Mouse (Mus musculus): ENCODE measurements around the gene Prkd1. TPM values are rescaled to one million over a fixed set of nuclear protein-coding genes. Genes with fewer than 3 reads are reported as not detected.
A peak's percentile ranks its signal among the peaks of the same experiment; 100 is the strongest.

The Prkd1 gene
- total and polyA plus RNA-seq, 2 experiments from 2014 or later = 2.0 to 5.3 TPM

- no peak overlapping the region for H3K4me3 ChIP-seq (ENCODE audit: low read length)
- no peaks in the 10 kb centered on the region for H3K36me3 ChIP-seq (ENCODE audit: insufficient read depth, low read length)
- no peak overlapping the region for H3K27ac ChIP-seq
- no peak overlapping the region for H3K9ac ChIP-seq (replicated peaks; ENCODE audit: low read length)
- ATAC-seq = no peak
- no peak for DNase-seq (ENCODE audit: low spot score)
- H3K4me2 ChIP-seq (ENCODE audit: low read depth, low read length) = no peak overlapping the region
- WGBS = 83% methylated on average over 5 of the region's 5 CpGs
- H3K27me3 ChIP-seq (ENCODE audit: insufficient read depth, low read length) = no peaks in the 10 kb centered on the region
- no peaks in the 10 kb centered on the region for H3K9me3 ChIP-seq (ENCODE audit: low read length)
- no peak for TF ChIP-seq CTCF (IDR thresholded peaks at IDR 0.05; ENCODE audit: low read depth)
- H3K4me1 ChIP-seq (ENCODE audit: insufficient read depth, low read length) = peaks cover 2% of the 10 kb centered on the region; the same call in 1 of the 2 replicates
Measured at GRCm38 (mm10) chr12:50540793-50541192, 108.1 kb downstream of the Prkd1 start.

GRCm38 (mm10) chr12:50538296-50538965 is 110.5 kb downstream of the Prkd1 start:
- no peak for DNase-seq (ENCODE audit: low spot score)
- H3K4me2 ChIP-seq (ENCODE audit: low read depth, low read length) = no peak overlapping the region
- WGBS = 73% methylated on average over 3 of the region's 3 CpGs

GRCm38 (mm10) chr12:50537761-50538160 is 111.1 kb downstream of the Prkd1 start:
- H3K36me3 ChIP-seq (ENCODE audit: insufficient read depth, low read length) = no peaks in the 10 kb centered on the region
- no peak overlapping the region for H3K4me2 ChIP-seq (ENCODE audit: low read depth, low read length)
- H3K27ac ChIP-seq = no peak overlapping the region
- H3K4me1 ChIP-seq (ENCODE audit: insufficient read depth, low read length) = no peaks in the 10 kb centered on the region
- no peak for TF ChIP-seq CTCF (IDR thresholded peaks at IDR 0.05; ENCODE audit: low read depth)
- DNase-seq (ENCODE audit: low spot score) = no peak
- H3K9me3 ChIP-seq (ENCODE audit: low read length) = no peaks in the 10 kb centered on the region
- no peaks in the 10 kb centered on the region for H3K27me3 ChIP-seq (ENCODE audit: insufficient read depth, low read length)
- no peak overlapping the region for H3K9ac ChIP-seq (replicated peaks; ENCODE audit: low read length)
- no peak overlapping the region for H3K4me3 ChIP-seq (ENCODE audit: low read length)
- WGBS = 84% methylated on average over 2 of the region's 2 CpGs
- ATAC-seq = no peak

More at GRCm38 (mm10) chr12:50538296-50538965, 110.5 kb downstream of the Prkd1 start:
- no peak overlapping the region for H3K9ac ChIP-seq (replicated peaks; ENCODE audit: low read length)
- no peak for ATAC-seq
- no peaks in the 10 kb centered on the region for H3K36me3 ChIP-seq (ENCODE audit: insufficient read depth, low read length)
- H3K27ac ChIP-seq = no peak overlapping the region
- H3K4me1 ChIP-seq (ENCODE audit: insufficient read depth, low read length) = no peaks in the 10 kb centered on the region
- H3K4me3 ChIP-seq (ENCODE audit: low read length) = no peak overlapping the region
- no peaks in the 10 kb centered on the region for H3K9me3 ChIP-seq (ENCODE audit: low read length)
- no peaks in the 10 kb centered on the region for H3K27me3 ChIP-seq (ENCODE audit: insufficient read depth, low read length)
- TF ChIP-seq CTCF (IDR thresholded peaks at IDR 0.05; ENCODE audit: low read depth) = no peak

DNA sequence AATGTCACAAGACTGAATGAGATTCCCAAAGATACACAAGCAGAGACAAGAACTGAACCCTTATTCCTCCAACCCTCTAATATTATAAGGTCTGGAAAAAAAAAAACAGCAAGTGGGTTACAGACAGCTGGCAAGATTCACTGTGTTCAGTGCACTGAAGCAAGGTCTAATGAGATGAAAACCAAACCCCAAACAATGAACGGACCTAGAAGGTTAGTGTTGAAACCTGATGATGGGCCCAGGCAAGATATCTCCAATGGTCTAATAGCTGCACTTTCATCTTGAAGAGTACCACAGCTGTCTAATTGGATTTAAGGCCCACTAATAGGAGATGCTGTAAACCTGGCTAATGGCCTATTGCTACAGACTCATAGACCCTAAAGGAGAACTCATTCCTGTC is 111.9 kb downstream of the Prkd1 start:
- no peak for DNase-seq (ENCODE audit: low spot score)
- Histone ChIP-seq H3K27me3 (ENCODE audit: insufficient read depth, low read length) (no peaks in the 10 kb centered on the region), H3K27ac (no peak overlapping the region), H3K36me3 (ENCODE audit: insufficient read depth, low read length) (no peaks in the 10 kb centered on the region), H3K4me1 (ENCODE audit: insufficient read depth, low read length) (no peaks in the 10 kb centered on the region), H3K4me2 (ENCODE audit: low read depth, low read length) (no peak overlapping the region), H3K9me3 (ENCODE audit: low read length) (no peaks in the 10 kb centered on the region), H3K4me3 (ENCODE audit: low read length) (no peak overlapping the region), H3K9ac (replicated peaks; ENCODE audit: low read length) (no peak overlapping the region)
- no peak for TF ChIP-seq CTCF (IDR thresholded peaks at IDR 0.05; ENCODE audit: low read depth)
- 47% methylated on average over 1 of the region's 1 CpGs for WGBS
- ATAC-seq = no peak

GRCm38 (mm10) chr12:50528633-50529032 is 120.3 kb downstream of the Prkd1 start:
- Histone ChIP-seq H3K4me2 (ENCODE audit: low read depth, low read length) (no peak overlapping the region), H3K27me3 (ENCODE audit: insufficient read depth, low read length) (no peaks in the 10 kb centered on the region), H3K4me1 (ENCODE audit: insufficient read depth, low read length) (no peaks in the 10 kb centered on the region), H3K36me3 (ENCODE audit: insufficient read depth, low read length) (no peaks in the 10 kb centered on the region), H3K9ac (replicated peaks; ENCODE audit: low read length) (no peak overlapping the region), H3K27ac (no peak overlapping the region), H3K4me3 (ENCODE audit: low read length) (no peak overlapping the region), H3K9me3 (ENCODE audit: low read length) (no peaks in the 10 kb centered on the region)
- ATAC-seq (no peak), DNase-seq (ENCODE audit: low spot score) (no peak)
- no peak for TF ChIP-seq CTCF (IDR thresholded peaks at IDR 0.05; ENCODE audit: low read depth)
- WGBS = 95% methylated on average over 1 of the region's 1 CpGs

- H3K27me3 ChIP-seq (ENCODE audit: insufficient read depth, low read length) = no peaks in the 10 kb centered on the region
- no peak for ATAC-seq
- WGBS = 82% methylated on average over 2 of the region's 2 CpGs
Measured at GRCm38 (mm10) chr12:50524061-50524460, 124.8 kb downstream of the Prkd1 start.

GRCm38 (mm10) chr12:50514526-50514925 is 134.4 kb downstream of the Prkd1 start:
- H3K4me1 ChIP-seq (ENCODE audit: insufficient read depth, low read length) = no peaks in the 10 kb centered on the region
- no peaks in the 10 kb centered on the region for H3K9me3 ChIP-seq (ENCODE audit: low read length)
- DNase-seq (ENCODE audit: low spot score) (peak; percentile 15), ATAC-seq (no peak)
- no peak for TF ChIP-seq CTCF (IDR thresholded peaks at IDR 0.05; ENCODE audit: low read depth)
- no peaks in the 10 kb centered on the region for H3K27me3 ChIP-seq (ENCODE audit: insufficient read depth, low read length)
- no peak overlapping the region for H3K4me3 ChIP-seq (ENCODE audit: low read length)
- no peak overlapping the region for H3K9ac ChIP-seq (replicated peaks; ENCODE audit: low read length)
- WGBS = 42% methylated on average over 2 of the region's 2 CpGs
- H3K4me2 ChIP-seq (ENCODE audit: low read depth, low read length) = no peak overlapping the region
- H3K27ac ChIP-seq = no peak overlapping the region
- H3K36me3 ChIP-seq (ENCODE audit: insufficient read depth, low read length) = no peaks in the 10 kb centered on the region

More at GRCm38 (mm10) chr12:50524061-50524460, 124.8 kb downstream of the Prkd1 start:
- Histone ChIP-seq H3K27ac (no peak overlapping the region), H3K4me2 (ENCODE audit: low read depth, low read length) (no peak overlapping the region), H3K9ac (replicated peaks; ENCODE audit: low read length) (no peak overlapping the region), H3K9me3 (ENCODE audit: low read length) (no peaks in the 10 kb centered on the region), H3K4me3 (ENCODE audit: low read length) (no peak overlapping the region), H3K4me1 (ENCODE audit: insufficient read depth, low read length) (no peaks in the 10 kb centered on the region), H3K36me3 (ENCODE audit: insufficient read depth, low read length) (no peaks in the 10 kb centered on the region)
- TF ChIP-seq CTCF (IDR thresholded peaks at IDR 0.05; ENCODE audit: low read depth) = no peak
- DNase-seq (ENCODE audit: low spot score) = no peak
